Mouse (Mus musculus) urinary bladder, postnatal 36 days (tissue): ENCODE data around the gene Klhl22.

Experiments used
- DNase-seq, 2 experiments: peaks; one replicate each; pipeline ENCODE4 v3.0.0; 2022; ENCODE audit warnings: low spot score in 2 of 2, mixed read lengths in 1 of 2

Klhl22 gene

DNA sequence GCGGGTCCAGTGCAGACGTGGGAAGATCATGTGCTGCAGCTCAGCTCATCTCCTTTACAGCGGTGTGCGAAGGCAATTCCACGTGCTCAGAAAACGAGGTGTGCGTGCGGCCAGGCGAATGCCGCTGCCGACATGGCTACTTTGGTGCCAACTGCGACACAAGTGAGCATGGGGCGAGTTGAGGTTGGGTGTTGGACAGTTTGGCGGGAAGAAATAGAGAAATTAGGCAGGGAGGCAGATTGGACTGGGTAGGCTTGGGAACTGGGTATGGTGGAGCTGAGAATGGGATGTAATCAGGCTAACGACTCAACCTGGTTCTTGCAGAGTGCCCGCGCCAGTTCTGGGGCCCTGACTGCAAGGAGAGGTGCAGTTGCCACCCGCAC lies 43.0 kb downstream of the Klhl22 start:
- no peak for DNase-seq

DNA sequence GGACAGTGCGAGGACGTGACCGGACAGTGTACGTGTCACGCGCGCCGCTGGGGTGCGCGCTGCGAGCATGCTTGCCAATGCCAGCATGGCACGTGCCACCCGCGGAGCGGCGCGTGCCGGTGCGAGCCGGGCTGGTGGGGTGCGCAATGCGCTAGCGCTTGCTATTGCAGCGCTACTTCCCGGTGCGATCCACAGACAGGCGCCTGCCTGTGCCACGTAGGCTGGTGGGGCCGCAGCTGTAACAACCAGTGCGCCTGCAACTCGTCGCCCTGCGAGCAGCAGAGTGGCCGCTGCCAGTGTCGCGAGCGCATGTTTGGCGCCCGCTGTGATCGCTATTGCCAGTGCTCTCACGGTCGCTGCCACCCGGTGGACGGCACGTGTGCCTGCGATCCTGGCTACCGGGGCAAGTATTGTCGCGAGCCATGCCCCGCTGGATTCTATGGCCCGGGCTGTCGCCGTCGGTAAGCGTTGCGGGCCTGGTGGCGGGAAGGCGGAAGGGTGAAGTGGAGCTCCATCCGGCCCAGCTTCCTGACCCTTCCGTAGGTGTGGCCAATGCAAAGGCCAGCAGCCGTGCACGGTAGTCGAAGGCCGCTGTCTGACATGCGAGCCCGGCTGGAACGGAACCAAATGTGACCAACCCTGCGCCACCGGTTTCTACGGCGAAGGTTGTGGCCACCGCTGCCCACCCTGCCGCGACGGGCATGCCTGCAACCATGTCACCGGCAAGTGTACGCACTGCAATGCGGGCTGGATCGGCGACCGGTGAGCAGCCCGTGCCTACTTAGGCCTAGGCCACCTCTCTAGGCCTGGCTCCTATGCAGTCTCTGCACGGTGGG lies 43.6 kb downstream of the Klhl22 start:
- peak in 1 of 2 experiments; percentile 21 for DNase-seq

GRCm38 (mm10) chr16:17803675-17804448 lies 44.4 kb downstream of the Klhl22 start:
- no peak for DNase-seq

- DNase-seq: no peak
Measured at GRCm38 (mm10) chr16:17804449-17804912, 45.1 kb downstream of the Klhl22 start.

GRCm38 (mm10) chr16:17804982-17805381 lies 45.6 kb downstream of the Klhl22 start:
- no peak for DNase-seq

- no peak for DNase-seq
Measured at GRCm38 (mm10) chr16:17806581-17807191, 47.3 kb downstream of the Klhl22 start.

- peak; percentile 47 to 80 for DNase-seq
Measured at GRCm38 (mm10) chr16:17807192-17808009, 48.0 kb downstream of the Klhl22 start.

- no peak for DNase-seq
Measured at GRCm38 (mm10) chr16:17809125-17809524, 49.7 kb downstream of the Klhl22 start.

- no peak for DNase-seq
Measured at GRCm38 (mm10) chr16:17809711-17810110, 50.3 kb downstream of the Klhl22 start.

DNA sequence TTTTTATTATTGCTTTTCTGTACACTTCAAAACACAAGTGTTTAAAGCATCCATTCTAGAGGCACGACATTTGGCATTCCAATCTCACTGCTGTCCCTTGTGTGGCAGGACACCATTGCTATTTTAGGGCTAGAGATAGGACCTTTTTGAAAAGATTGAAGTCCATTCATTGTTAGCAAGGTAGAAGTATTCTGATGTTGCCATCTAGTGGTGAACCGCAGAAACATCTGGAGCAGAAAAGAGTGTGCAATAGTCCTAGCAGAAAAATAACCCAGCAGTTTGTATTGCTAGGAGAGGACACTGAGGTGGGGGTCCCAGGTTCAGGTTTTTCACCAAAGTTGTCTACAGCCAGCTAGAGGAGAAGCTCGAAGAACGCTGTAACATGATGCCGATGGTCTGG lies 52.7 kb downstream of the Klhl22 start:
- DNase-seq: no peak

- no peak for DNase-seq
Measured at GRCm38 (mm10) chr16:17813173-17813572, 53.8 kb downstream of the Klhl22 start.

DNA sequence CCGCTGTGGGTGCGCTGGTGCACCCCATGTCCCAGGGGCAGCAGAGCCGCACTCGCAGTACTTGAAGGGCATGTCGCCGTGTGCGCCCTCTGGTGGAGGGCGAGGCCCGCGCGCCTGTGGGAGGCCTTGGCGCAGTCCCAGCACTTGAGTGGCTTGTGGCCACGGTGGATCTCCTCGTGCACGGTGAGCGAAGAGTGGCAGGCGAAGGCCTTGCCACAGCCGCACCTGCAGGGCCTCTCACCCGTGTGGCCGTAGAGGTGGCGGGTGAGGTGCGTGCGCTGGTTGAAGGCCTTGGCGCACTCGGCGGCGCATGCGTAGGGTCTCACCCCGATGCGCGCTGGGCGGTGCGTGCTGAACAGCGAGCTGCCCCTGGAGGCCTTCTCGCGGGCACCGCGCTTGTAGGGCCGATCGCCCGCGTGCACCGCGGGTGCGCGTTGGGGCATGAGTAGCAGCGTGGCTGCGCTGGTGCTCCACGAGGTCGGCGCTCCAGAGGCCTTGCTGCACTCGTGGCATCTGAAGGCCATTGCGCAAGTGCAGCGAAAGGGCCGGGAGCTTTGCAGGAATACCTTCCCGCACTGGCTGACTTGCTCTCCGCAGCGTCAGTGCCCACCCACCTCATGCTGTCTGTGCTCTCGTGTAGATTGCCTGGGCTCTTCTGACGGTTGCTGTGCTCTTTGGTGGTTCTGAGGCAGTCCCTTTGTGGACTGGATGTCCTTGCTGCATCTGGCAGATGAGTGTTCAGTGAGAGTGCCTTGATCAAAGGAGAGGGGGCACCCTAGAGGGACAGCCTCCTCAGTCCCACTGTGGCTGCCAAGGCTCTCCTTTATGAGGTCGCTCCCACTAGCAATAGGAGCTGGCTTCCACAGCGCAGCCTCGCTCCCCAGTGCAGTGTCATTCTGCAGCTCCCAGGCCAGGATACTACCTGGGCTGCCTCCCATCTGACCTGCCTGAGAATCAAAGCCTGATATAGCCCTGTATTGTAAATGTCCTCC lies 56.3 kb downstream of the Klhl22 start:
- peak in 1 of 2 experiments; percentile 48 for DNase-seq

DNA sequence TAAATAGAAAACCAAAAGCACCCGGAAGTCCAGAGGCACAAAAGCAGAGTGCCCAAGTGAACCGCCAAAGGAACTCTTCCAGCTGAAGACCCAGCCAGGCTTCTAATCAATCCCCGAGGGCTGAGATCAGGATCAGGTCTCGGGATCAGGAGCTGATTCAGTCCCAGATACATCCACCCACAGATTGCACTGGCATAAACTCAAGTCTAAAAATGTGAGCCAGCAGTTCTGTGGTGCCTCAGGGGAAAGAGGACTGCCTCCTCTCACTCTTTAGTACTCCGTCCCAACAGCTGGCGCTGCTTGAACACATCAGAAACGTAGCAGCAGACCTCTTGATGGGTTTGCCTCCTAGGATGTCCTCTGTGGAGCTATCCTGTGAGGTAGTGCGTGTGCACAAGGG lies 57.1 kb downstream of the Klhl22 start:
- no peak for DNase-seq

- no peak for DNase-seq
Measured at GRCm38 (mm10) chr16:17826500-17826899, 67.1 kb downstream of the Klhl22 start.

DNA sequence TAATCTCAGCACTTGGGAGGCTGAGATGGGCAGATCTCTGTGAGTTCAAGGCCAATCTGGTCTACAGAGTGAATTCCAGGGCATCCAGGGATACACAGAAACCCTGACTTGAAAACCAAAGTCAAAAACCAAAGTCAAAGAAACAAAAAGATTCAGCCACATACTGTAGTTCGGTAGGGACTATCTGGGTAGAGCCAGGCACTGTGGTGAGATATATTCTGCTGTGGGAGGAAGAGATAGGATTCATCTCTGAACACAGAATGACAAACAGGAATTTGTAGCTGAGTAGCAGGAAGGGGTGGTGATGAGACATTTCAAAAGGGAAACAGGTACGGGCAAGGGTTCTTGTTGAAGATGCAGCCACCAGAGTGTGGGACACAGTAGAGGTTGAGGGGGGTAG lies 68.8 kb downstream of the Klhl22 start:
- DNase-seq: no peak

DNA sequence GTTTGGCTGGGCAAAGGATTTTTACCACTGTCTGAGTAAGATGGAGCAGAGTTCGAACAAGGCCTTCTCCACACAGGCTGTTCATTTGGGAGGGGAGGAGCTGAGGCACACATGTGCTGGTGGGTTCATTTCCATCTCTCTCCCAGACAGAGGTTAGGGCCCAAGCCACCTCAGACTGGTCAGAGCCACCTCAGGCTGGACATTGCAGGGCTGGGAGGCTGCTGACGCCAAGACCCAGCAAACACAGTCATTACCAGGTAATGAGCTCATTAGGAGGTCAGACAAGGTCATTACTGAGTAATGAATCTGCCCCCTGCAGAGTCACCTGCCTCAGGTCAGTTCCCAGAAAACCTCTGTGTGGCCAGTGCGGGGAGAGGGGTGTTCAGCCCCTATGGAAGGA lies 69.4 kb downstream of the Klhl22 start:
- DNase-seq: no peak

DNA sequence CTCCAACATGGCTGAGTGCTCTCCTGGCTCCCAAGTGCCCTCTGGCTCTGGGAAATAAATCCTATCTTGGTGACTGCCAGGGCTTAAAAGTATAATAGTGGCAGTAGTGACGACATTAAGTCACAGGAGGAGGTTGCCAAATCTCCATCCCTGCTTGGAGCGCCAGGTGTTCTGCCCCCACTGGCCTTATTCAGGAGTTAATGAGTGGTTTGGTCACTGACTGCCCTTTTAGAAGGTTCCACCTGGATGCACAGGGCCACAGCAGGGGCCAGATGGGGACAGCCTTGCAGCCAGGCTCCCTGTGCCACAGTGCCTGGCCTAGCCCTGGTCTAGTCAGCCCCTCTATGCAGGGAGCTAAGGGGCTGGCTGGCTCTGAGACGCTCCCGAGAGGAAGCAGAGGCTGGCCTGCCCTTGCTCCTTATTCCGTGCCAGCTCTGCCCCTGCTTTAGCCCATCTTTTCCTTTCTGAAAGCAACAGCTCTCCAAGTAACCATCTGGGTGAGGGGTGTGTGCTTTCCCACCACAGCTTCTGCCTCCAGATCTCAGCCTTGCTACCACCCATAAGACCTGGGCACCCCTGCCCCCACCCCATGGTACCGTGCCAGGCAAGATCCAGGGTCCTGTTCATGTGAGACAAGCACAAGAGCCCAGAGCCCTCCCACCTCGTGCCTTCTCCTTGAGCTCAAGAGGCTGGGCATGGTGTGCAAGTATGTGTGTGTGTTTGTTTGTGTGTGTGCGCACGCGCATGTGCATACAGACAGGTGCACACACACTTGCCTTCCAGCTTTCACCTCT lies 71.2 kb downstream of the Klhl22 start:
- DNase-seq: no peak

GRCm38 (mm10) chr16:17831781-17832180 lies 72.4 kb downstream of the Klhl22 start:
- DNase-seq: no peak

DNA sequence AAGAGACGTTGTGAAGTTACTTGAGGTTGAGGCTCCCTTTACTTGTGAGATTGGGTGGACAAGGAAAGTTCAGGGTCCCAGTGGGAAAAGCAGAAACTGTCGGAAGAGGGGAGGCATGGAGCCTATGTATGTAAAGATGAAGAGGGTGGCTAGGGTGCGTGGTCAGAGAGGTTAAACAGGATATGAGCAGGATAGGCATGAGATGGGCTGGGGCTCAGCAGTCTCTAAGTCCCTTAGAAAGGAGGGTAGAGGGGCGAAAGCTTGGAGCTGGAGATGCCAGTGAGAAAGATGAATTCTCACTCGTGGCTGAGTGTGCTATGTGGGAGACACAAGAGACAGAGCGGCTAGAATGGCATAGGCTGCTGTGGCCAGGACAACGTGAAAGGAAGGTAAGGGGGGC lies 73.4 kb downstream of the Klhl22 start, which contains the start of gene B830017H08Rik:
Gene B830017H08Rik (plus strand): TSS at position 301 of the 400 bp plus-strand sequence.
- DNase-seq: no peak
